ENCODE assay signal across 9 mouse cellular contexts in genomic region chr16:44357571-44358268, GRCm38 (mm10). TPM values are rescaled to one million over a fixed set of nuclear protein-coding genes. Genes with fewer than 3 reads are reported as not detected.
A peak's percentile ranks its signal among the peaks of the same experiment; 100 is the strongest.
DNase-seq lines count a peak whose midpoint lies in the region; ATAC-seq and TF ChIP-seq lines count a peak whose summit lies in the region.
"Had no signal": no experiment of that assay in that cellular context is flagged by ENCODE, and none has a peak within 500 bp of the region (broad histone marks: within the 10 kb centered on the region; RNA-seq: fewer than 3 reads in every experiment).

No protein-coding gene starts in this region.

- H3K27ac ChIP-seq in brown adipose tissue, adult 24 weeks (replicated peaks; ENCODE audit: low read depth, low read length), result peak overlapping the region; percentile 88
- no peak overlapping the region for H3K27ac ChIP-seq in lung, embryonic 15.5 days
- no peak overlapping the region for H3K27ac ChIP-seq in thymus, adult 2 months (ENCODE audit: control insufficient read depth, insufficient read depth, low read length)
- no peak overlapping the region for H3K27ac ChIP-seq in forebrain, embryonic 13.5 days
- H3K27ac ChIP-seq: limb, embryonic 13.5 days had no signal

- no peak overlapping the region for H3K4me2 ChIP-seq in lung, embryonic 15.5 days
- H3K4me2 ChIP-seq in forebrain, embryonic 13.5 days, result no peak overlapping the region
- H3K4me2 ChIP-seq: limb, embryonic 13.5 days had no signal

- TF ChIP-seq POLR2A in thymus, adult 2 months (IDR thresholded peaks at IDR 0.05; ENCODE audit: control insufficient read depth, extremely low read depth, insufficient read depth, low read length, poor library complexity), result no peak

- H3K9me3 ChIP-seq in lung, embryonic 15.5 days, result no peaks in the 10 kb centered on the region
- H3K9me3 ChIP-seq in forebrain, embryonic 13.5 days (replicated peaks), result no peaks in the 10 kb centered on the region
- H3K9me3 ChIP-seq: limb, embryonic 13.5 days had no signal

- no peak for TF ChIP-seq CTCF in thymus, adult 2 months (IDR thresholded peaks at IDR 0.05; ENCODE audit: borderline replicate concordance, control insufficient read depth, extremely low read depth, insufficient read depth, low read length, poor library complexity)

- peak; percentile 22 to 24 for DNase-seq in cerebellum, postnatal 10 days
- DNase-seq in cerebellum, adult 18-20 months, result no peak
- peak; percentile 76 for DNase-seq in thymus, adult 2 months
- DNase-seq in left cerebral cortex, adult 11 months (ENCODE audit: low spot score), result no peak

- H3K36me3 ChIP-seq in lung, embryonic 15.5 days, result peaks cover 13% of the 10 kb centered on the region
- no peaks in the 10 kb centered on the region for H3K36me3 ChIP-seq in thymus, adult 2 months (ENCODE audit: control insufficient read depth, insufficient read depth, low read length)
- H3K36me3 ChIP-seq in forebrain, embryonic 13.5 days (ENCODE audit: poor library complexity, severe bottlenecking), result peaks cover 16% of the 10 kb centered on the region

- peaks cover 13% of the 10 kb centered on the region for H3K4me1 ChIP-seq in brown adipose tissue, adult 24 weeks (ENCODE audit: control insufficient read depth, insufficient read depth, insufficient read length, low read length)
- H3K4me1 ChIP-seq in lung, embryonic 15.5 days, result no peaks in the 10 kb centered on the region
- peaks cover 2% of the 10 kb centered on the region for H3K4me1 ChIP-seq in thymus, adult 2 months (replicated peaks; ENCODE audit: control insufficient read depth, insufficient read depth, low read length)
- H3K4me1 ChIP-seq in forebrain, embryonic 13.5 days, result no peaks in the 10 kb centered on the region
- H3K4me1 ChIP-seq: limb, embryonic 13.5 days had no signal

- H3K27me3 ChIP-seq in lung, embryonic 15.5 days, result no peaks in the 10 kb centered on the region
- H3K27me3 ChIP-seq in thymus, adult 2 months (ENCODE audit: control insufficient read depth, insufficient read depth, low read length), result no peaks in the 10 kb centered on the region
- no peaks in the 10 kb centered on the region for H3K27me3 ChIP-seq in forebrain, embryonic 13.5 days
- H3K27me3 ChIP-seq: limb, embryonic 13.5 days had no signal

- H3K4me3 ChIP-seq in brown adipose tissue, adult 24 weeks (ENCODE audit: insufficient read depth, low read depth, low read length), result no peak overlapping the region
- H3K4me3 ChIP-seq in lung, embryonic 15.5 days, result no peak overlapping the region
- H3K4me3 ChIP-seq in thymus, adult 2 months (ENCODE audit: control insufficient read depth, insufficient read depth, low read length), result no peak overlapping the region
- H3K4me3 ChIP-seq in forebrain, embryonic 13.5 days, result no peak overlapping the region
- H3K4me3 ChIP-seq: limb, embryonic 13.5 days had no signal

- no peak overlapping the region for H3K9ac ChIP-seq in lung, embryonic 15.5 days
- no peak overlapping the region for H3K9ac ChIP-seq in forebrain, embryonic 13.5 days
- H3K9ac ChIP-seq: limb, embryonic 13.5 days had no signal

- ATAC-seq in hematopoietic stem cell, adult 5-6 weeks (replicated peaks in 1 of 2; ENCODE audit: insufficient read depth in 1 of 2, low FRiP score in 2 of 2, low TSS enrichment in 1 of 2, low read depth in 1 of 2, poor library complexity in 2 of 2, severe bottlenecking in 2 of 2), result peak; percentile 67 to 81
- ATAC-seq in lung, embryonic 15.5 days (ENCODE audit: borderline replicate concordance, extremely low read depth, low FRiP score, low TSS enrichment), result peak; percentile 69
- ATAC-seq in forebrain, embryonic 13.5 days, result no peak

- 72% methylated on average over 4 of the region's 4 CpGs for WGBS in lung, embryonic 15.5 days
- 49% methylated on average over 4 of the region's 4 CpGs for WGBS in thymus, adult 2 months
- WGBS in forebrain, embryonic 13.5 days, result 74% methylated on average over 4 of the region's 4 CpGs

RNA-seq across cellular contexts. Expression of gene Spice1, which starts 10.8 kb away (rescaled TPM):
- 5.4 and 7.0 TPM in 2 replicates for polyA plus RNA-seq in brown adipose tissue, adult 24 weeks (2012; ENCODE audit: insufficient read depth, insufficient read length, missing spikeins)
- total RNA-seq in hematopoietic stem cell, adult 5-6 weeks (2017), result 27.3 and 39.1 TPM in 2 replicates
- 28.4 and 33.5 TPM in 2 replicates for polyA plus RNA-seq in lung, embryonic 15.5 days (2015; fragmentation: Nextera tagmentation; extraction: Ambion mirVana)
- polyA plus RNA-seq in thymus, adult 2 months (2012; rRNA removed), result 13.4 TPM in 2 replicates
- 26.8 and 28.2 TPM in 2 replicates for polyA plus RNA-seq in forebrain, embryonic 13.5 days (2015; fragmentation: Nextera tagmentation; extraction: Ambion mirVana)

RNA-seq across cellular contexts. Expression of gene Sidt1, which starts 24.7 kb away (rescaled TPM):
- not detected in 2 replicates for polyA plus RNA-seq in brown adipose tissue, adult 24 weeks (2012; ENCODE audit: insufficient read depth, insufficient read length, missing spikeins)
- total RNA-seq in hematopoietic stem cell, adult 5-6 weeks (2017), result 0.25 TPM in 1 of 2 replicates, not detected in the other
- 0.20 and 0.33 TPM in 2 replicates for polyA plus RNA-seq in lung, embryonic 15.5 days (2015; fragmentation: Nextera tagmentation; extraction: Ambion mirVana)
- polyA plus RNA-seq in thymus, adult 2 months (2012; rRNA removed), result 8.8 and 9.9 TPM in 2 replicates
- polyA plus RNA-seq in forebrain, embryonic 13.5 days (2015; fragmentation: Nextera tagmentation; extraction: Ambion mirVana), result 0.67 and 0.70 TPM in 2 replicates

RNA-seq across cellular contexts. Expression of gene Cfap44, which starts 36.9 kb away (rescaled TPM):
- polyA plus RNA-seq in brown adipose tissue, adult 24 weeks (2012; ENCODE audit: insufficient read depth, insufficient read length, missing spikeins), result not detected in 2 replicates
- total RNA-seq in hematopoietic stem cell, adult 5-6 weeks (2017), result not detected in 2 replicates
- 1.4 and 1.7 TPM in 2 replicates for polyA plus RNA-seq in lung, embryonic 15.5 days (2015; fragmentation: Nextera tagmentation; extraction: Ambion mirVana)
- polyA plus RNA-seq in thymus, adult 2 months (2012; rRNA removed), result 0.12 TPM in 1 of 2 replicates, not detected in the other
- 2.1 and 4.1 TPM in 2 replicates for polyA plus RNA-seq in forebrain, embryonic 13.5 days (2015; fragmentation: Nextera tagmentation; extraction: Ambion mirVana)

Comparison
In these comparisons a context has a peak if more than half of its experiments do, and no peak if none do; other contexts are left out.
1. DNase-seq: peak in cerebellum, postnatal 10 days (2 of 2) and thymus, adult 2 months (single experiment); none in cerebellum, adult 18-20 months (0 of 2) and left cerebral cortex, adult 11 months (single experiment).